Mouse (Mus musculus) neural tube, embryonic 11.5 days (tissue): Measurements from ENCODE around the gene Zcchc7. TPM values are rescaled to one million over a fixed set of nuclear protein-coding genes. Genes with fewer than 3 reads are reported as not detected.
"Not testable (repeated sequence)": the region's sequence is repeated elsewhere in the genome, so short reads cannot be mapped to it uniquely, and the experiment has no call there.

Experiments
- ATAC-seq: fragments of 200-750 bp; cut with Nextera tagmentation; 2 replicates; pipeline ENCODE4 v1.8.0; 2017; ENCODE audit warnings: moderate number of reproducible peaks, mild to moderate bottlenecking, moderate TSS enrichment, moderate library complexity; ENCODE audit not compliant: insufficient read depth, low FRiP score, low TSS enrichment
- DNase-seq: peaks from one replicate; pipeline ENCODE4 v3.0.0-alpha.2; 2015; ENCODE audit warnings: low spot score
- H3K27ac ChIP-seq: fragments of 300-500 bp; sonication (generic); 2 replicates; pipeline ENCODE4 v1.5.1; 2014; ENCODE audit warnings: low read depth, mild to moderate bottlenecking, low read length
- H3K27me3 ChIP-seq: fragments of 300-500 bp; sonication (generic); 2 replicates; pipeline ENCODE4 v1.6.1; 2014; ENCODE audit warnings: mild to moderate bottlenecking, low read length, mixed read lengths; ENCODE audit not compliant: control insufficient read depth, insufficient read depth
- H3K36me3 ChIP-seq: fragments of 300-500 bp; sonication (generic); 2 replicates; pipeline ENCODE4 v1.6.1; 2014; ENCODE audit warnings: mild to moderate bottlenecking, low read length, moderate library complexity, mixed read lengths; ENCODE audit not compliant: control insufficient read depth, insufficient read depth
- H3K4me1 ChIP-seq: fragments of 300-500 bp; sonication (generic); 2 replicates; pipeline ENCODE4 v1.6.1; 2014; ENCODE audit warnings: low read length, mixed read lengths; ENCODE audit not compliant: control insufficient read depth, insufficient read depth
- H3K4me2 ChIP-seq: fragments of 300-500 bp; sonication (generic); 2 replicates; pipeline ENCODE4 v1.6.1; 2014; ENCODE audit warnings: low read depth, mild to moderate bottlenecking, moderate library complexity
- H3K4me3 ChIP-seq: fragments of 300-500 bp; sonication (generic); 2 replicates; pipeline ENCODE4 v1.5.1; 2014; ENCODE audit warnings: low read depth, low read length
- H3K9ac ChIP-seq: fragments of 300-500 bp; sonication (generic); 2 replicates; pipeline ENCODE4 v1.6.1; 2014; ENCODE audit warnings: mild to moderate bottlenecking, low read length
- H3K9me3 ChIP-seq: fragments of 300-500 bp; sonication (generic); 2 replicates; pipeline ENCODE4 v1.6.1; 2016; ENCODE audit warnings: low read length; ENCODE audit not compliant: control insufficient read depth
- WGBS: fragments of 180-500 bp; shearing (Covaris S2); extraction: QIAGEN DNeasy Blood & Tissue Kit; methylation state at CpG from one replicate; pipeline ENCODE4 v1.1.7; 2014; 5-methylcytosine and 5-hydroxymethylcytosine counted together
- polyA plus RNA-seq: library from polyadenylated mRNA; unstranded; fragments of >200 nt; fragmentation: Nextera tagmentation; extraction: Ambion mirVana; gene quantifications from 2 replicates; pipeline ENCODE4 v1.2.1, GENCODE M21; 2014

The Zcchc7 gene
- polyA plus RNA-seq, 1 experiment from 2014 or later = 23.8 TPM

- DNase-seq = no peak
- WGBS = 79% methylated on average over 8 of the region's 8 CpGs
These were observed 183.0 kb downstream of the Zcchc7 start for GRCm38 (mm10) chr4:44938359-44939340.

GRCm38 (mm10) chr4:44939576-44940249, 184.0 kb downstream of the Zcchc7 start:
- H3K27me3 ChIP-seq = no peaks in the 10 kb centered on the region
- H3K4me3 ChIP-seq = no peak overlapping the region
- no peaks in the 10 kb centered on the region for H3K36me3 ChIP-seq
- no peak overlapping the region for H3K27ac ChIP-seq
- no peak overlapping the region for H3K4me2 ChIP-seq
- H3K4me1 ChIP-seq = no peaks in the 10 kb centered on the region
- no peaks in the 10 kb centered on the region for H3K9me3 ChIP-seq
- ATAC-seq (no peak), DNase-seq (no peak)
- WGBS = 89% methylated on average over 14 of the region's 14 CpGs
- no peak overlapping the region for H3K9ac ChIP-seq

More at GRCm38 (mm10) chr4:44938359-44939340, 183.0 kb downstream of the Zcchc7 start:
- ATAC-seq = no peak
- Histone ChIP-seq H3K4me3 (no peak overlapping the region), H3K9ac (no peak overlapping the region), H3K4me1 (no peaks in the 10 kb centered on the region), H3K27ac (no peak overlapping the region), H3K4me2 (no peak overlapping the region), H3K9me3 (no peaks in the 10 kb centered on the region), H3K27me3 (no peaks in the 10 kb centered on the region), H3K36me3 (no peaks in the 10 kb centered on the region)

GRCm38 (mm10) chr4:44940286-44940685, 184.6 kb downstream of the Zcchc7 start:
- H3K4me3 ChIP-seq = no peak overlapping the region
- 82% methylated on average over 9 of the region's 9 CpGs for WGBS
- no peak for DNase-seq
- no peaks in the 10 kb centered on the region for H3K36me3 ChIP-seq
- H3K27ac ChIP-seq = no peak overlapping the region
- no peaks in the 10 kb centered on the region for H3K4me1 ChIP-seq
- no peak overlapping the region for H3K4me2 ChIP-seq
- no peak for ATAC-seq
- H3K9ac ChIP-seq = no peak overlapping the region
- no peaks in the 10 kb centered on the region for H3K27me3 ChIP-seq
- no peaks in the 10 kb centered on the region for H3K9me3 ChIP-seq

- DNase-seq = no peak
- no peaks in the 10 kb centered on the region for H3K9me3 ChIP-seq
- H3K4me2 ChIP-seq = no peak overlapping the region
- no peaks in the 10 kb centered on the region for H3K4me1 ChIP-seq
- H3K9ac ChIP-seq = no peak overlapping the region
- no peaks in the 10 kb centered on the region for H3K27me3 ChIP-seq
- no peak for ATAC-seq
- WGBS = 86% methylated on average over 1 of the region's 1 CpGs
- no peak overlapping the region for H3K4me3 ChIP-seq
- H3K36me3 ChIP-seq = no peaks in the 10 kb centered on the region
- H3K27ac ChIP-seq = no peak overlapping the region
These were observed 186.6 kb downstream of the Zcchc7 start for GRCm38 (mm10) chr4:44942237-44942636.

GRCm38 (mm10) chr4:44943480-44943879, 187.8 kb downstream of the Zcchc7 start:
- Histone ChIP-seq H3K9me3 (no peaks in the 10 kb centered on the region), H3K27me3 (no peaks in the 10 kb centered on the region)

GRCm38 (mm10) chr4:44944426-44945075, 188.9 kb downstream of the Zcchc7 start:
- Histone ChIP-seq H3K9ac (no peak overlapping the region), H3K4me1 (no peaks in the 10 kb centered on the region), H3K4me3 (no peak overlapping the region), H3K27me3 (no peaks in the 10 kb centered on the region), H3K4me2 (no peak overlapping the region), H3K36me3 (no peaks in the 10 kb centered on the region), H3K27ac (no peak overlapping the region), H3K9me3 (no peaks in the 10 kb centered on the region)
- 87% methylated on average over 10 of the region's 10 CpGs for WGBS
- DNase-seq = no peak
- ATAC-seq = no peak

More at GRCm38 (mm10) chr4:44943480-44943879, 187.8 kb downstream of the Zcchc7 start:
- no peaks in the 10 kb centered on the region for H3K36me3 ChIP-seq
- H3K4me2 ChIP-seq = no peak overlapping the region
- H3K9ac ChIP-seq = no peak overlapping the region
- H3K27ac ChIP-seq = no peak overlapping the region
- ATAC-seq (no peak), DNase-seq (no peak)
- H3K4me1 ChIP-seq = no peaks in the 10 kb centered on the region
- H3K4me3 ChIP-seq = no peak overlapping the region
- 89% methylated on average over 6 of the region's 6 CpGs for WGBS

GRCm38 (mm10) chr4:44946126-44946525, 190.4 kb downstream of the Zcchc7 start:
- H3K4me2 ChIP-seq, H3K4me1 ChIP-seq, H3K4me3 ChIP-seq, ATAC-seq, H3K9ac ChIP-seq, H3K9me3 ChIP-seq, DNase-seq, H3K27ac ChIP-seq, H3K36me3 ChIP-seq, H3K27me3 ChIP-seq: not testable (repeated sequence)
- WGBS = 98% methylated on average over 2 of the region's 2 CpGs

- ATAC-seq (no peak), DNase-seq (no peak)
- no peaks in the 10 kb centered on the region for H3K9me3 ChIP-seq
- H3K27ac ChIP-seq = no peak overlapping the region
- no peak overlapping the region for H3K9ac ChIP-seq
- 87% methylated on average over 5 of the region's 5 CpGs for WGBS
- no peaks in the 10 kb centered on the region for H3K27me3 ChIP-seq
- no peak overlapping the region for H3K4me2 ChIP-seq
- H3K4me1 ChIP-seq = no peaks in the 10 kb centered on the region
- no peak overlapping the region for H3K4me3 ChIP-seq
- no peaks in the 10 kb centered on the region for H3K36me3 ChIP-seq
These were observed 191.8 kb downstream of the Zcchc7 start for GRCm38 (mm10) chr4:44947464-44947863.
